Mouse (Mus musculus) kidney, adult 2 months (tissue): ENCODE data around the gene Lsr. TPM values are rescaled to one million over a fixed set of nuclear protein-coding genes. Genes with fewer than 3 reads are reported as not detected.
"Not testable (repeated sequence)": the region's sequence is repeated elsewhere in the genome, so short reads cannot be mapped to it uniquely, and the experiment has no call there.

Experiments
- DNase-seq: peaks from one replicate; pipeline ENCODE4 v3.0.0; 2021
- H3K27ac ChIP-seq: fragments of 200-500 bp; 2 replicates; pipeline ENCODE4 v1.5.1; 2012; ENCODE audit warnings: low read depth, low read length, control low read depth, inconsistent platforms; ENCODE audit not compliant: insufficient read depth
- H3K27me3 ChIP-seq: fragments of 200-500 bp; replicated peaks from 2 replicates; pipeline ENCODE4 v1.6.1; 2012; ENCODE audit warnings: mild to moderate bottlenecking, moderate library complexity, low read length, inconsistent platforms; ENCODE audit not compliant: control insufficient read depth, insufficient read depth
- H3K36me3 ChIP-seq: fragments of 200-500 bp; 2 replicates; pipeline ENCODE4 v1.6.1; 2012; ENCODE audit warnings: mild to moderate bottlenecking, moderate library complexity, low read length, inconsistent platforms; ENCODE audit not compliant: control insufficient read depth, insufficient read depth
- H3K4me1 ChIP-seq: fragments of 200-500 bp; 2 replicates; pipeline ENCODE4 v1.6.1; 2011; ENCODE audit warnings: low read length; ENCODE audit not compliant: control insufficient read depth, insufficient read depth
- H3K4me3 ChIP-seq: fragments of 200-500 bp; 2 replicates; pipeline ENCODE4 v1.5.1; 2011; ENCODE audit warnings: mild to moderate bottlenecking, low read depth, low read length, control low read depth; ENCODE audit not compliant: insufficient read depth
- CTCF ChIP-seq: fragments of 200-500 bp; conservative IDR thresholded peaks from 2 replicates; pipeline ENCODE4 v1.5.1; 2011; ENCODE audit warnings: low read depth, mild to moderate bottlenecking, control low read depth, low read length, moderate library complexity, mixed read lengths; ENCODE audit not compliant: insufficient read depth, insufficient read length
- POLR2A ChIP-seq: fragments of 200-500 bp; IDR thresholded peaks from one replicate; pipeline ENCODE4 v1.6.1; 2011; ENCODE audit warnings: low read depth, low read length, control low read depth
- WGBS: fragments of 180-500 bp; shearing (Covaris S2); methylation state at CpG from one replicate; pipeline ENCODE4 v1.1.7; 2018; 5-methylcytosine and 5-hydroxymethylcytosine counted together
- polyA plus RNA-seq: library from polyadenylated mRNA; depleted of rRNA; stranded (reverse); fragments of >200 nt; gene quantifications from 2 replicates; pipeline ENCODE4 v1.2.3, GENCODE M21; 2012

Gene Lsr
- polyA plus RNA-seq, 1 experiment, result 60.7 TPM

- Histone ChIP-seq H3K27ac (peak overlapping the region; percentile 92), H3K4me1 (peaks cover 5% of the 10 kb centered on the region; the same call in 1 of the 2 replicates), H3K36me3 (peaks cover 4% of the 10 kb centered on the region), H3K4me3 (peak overlapping the region; percentile 95), H3K27me3 (no peaks in the 10 kb centered on the region)
- TF ChIP-seq CTCF, result no peak
- no peak for TF ChIP-seq POLR2A
- DNase-seq, result no peak
- WGBS, result 1% methylated on average over 33 of the region's 49 CpGs
Measured at GRCm38 (mm10) chr7:30956357-30956751, 16.9 kb downstream of the Lsr start.

GRCm38 (mm10) chr7:30955584-30956356 lies 17.5 kb downstream of the Lsr start:
- Histone ChIP-seq H3K4me3 (peak overlapping the region; percentile 95), H3K27ac (peak overlapping the region; percentile 92), H3K27me3 (no peaks in the 10 kb centered on the region), H3K4me1 (peaks cover 5% of the 10 kb centered on the region; the same call in 1 of the 2 replicates), H3K36me3 (peaks cover 4% of the 10 kb centered on the region)
- TF ChIP-seq POLR2A (peak; percentile 42), CTCF (peak; percentile 67)
- under 1% methylated on average over 62 of the region's 64 CpGs for WGBS
- peak; percentile 95 for DNase-seq

- Histone ChIP-seq H3K4me1 (peaks cover 5% of the 10 kb centered on the region; the same call in 1 of the 2 replicates), H3K27me3 (no peaks in the 10 kb centered on the region), H3K27ac (no peak overlapping the region), H3K36me3 (peaks cover 4% of the 10 kb centered on the region), H3K4me3 (no peak overlapping the region)
- 80% methylated on average over 12 of the region's 12 CpGs for WGBS
- TF ChIP-seq POLR2A (no peak), CTCF (no peak)
- no peak for DNase-seq
Measured at GRCm38 (mm10) chr7:30954971-30955520, 18.2 kb downstream of the Lsr start.

GRCm38 (mm10) chr7:30954036-30954435 lies 19.2 kb downstream of the Lsr start:
- no peak for TF ChIP-seq CTCF
- TF ChIP-seq POLR2A, result no peak
- WGBS, result 47% methylated on average over 3 of the region's 3 CpGs
- DNase-seq, result no peak
- H3K36me3 ChIP-seq, result peaks cover 4% of the 10 kb centered on the region
- peaks cover 5% of the 10 kb centered on the region; the same call in 1 of the 2 replicates for H3K4me1 ChIP-seq
- no peaks in the 10 kb centered on the region for H3K27me3 ChIP-seq
- no peak overlapping the region for H3K27ac ChIP-seq
- no peak overlapping the region for H3K4me3 ChIP-seq

GRCm38 (mm10) chr7:30953459-30953858 lies 19.8 kb downstream of the Lsr start:
- DNase-seq, result no peak
- Histone ChIP-seq H3K4me1 (peaks cover 5% of the 10 kb centered on the region; the same call in 1 of the 2 replicates), H3K36me3 (peaks cover 4% of the 10 kb centered on the region), H3K27ac (no peak overlapping the region), H3K4me3 (no peak overlapping the region), H3K27me3 (no peaks in the 10 kb centered on the region)
- TF ChIP-seq POLR2A (no peak), CTCF (no peak)
- 83% methylated on average over 6 of the region's 6 CpGs for WGBS

- WGBS, result 86% methylated on average over 16 of the region's 16 CpGs
- no peaks in the 10 kb centered on the region for H3K27me3 ChIP-seq
- DNase-seq, result no peak
- TF ChIP-seq CTCF, result no peak
- TF ChIP-seq POLR2A, result no peak
- H3K27ac ChIP-seq, result no peak overlapping the region
- no peaks in the 10 kb centered on the region for H3K4me1 ChIP-seq
- no peak overlapping the region for H3K4me3 ChIP-seq
- peaks cover 4% of the 10 kb centered on the region for H3K36me3 ChIP-seq
Measured at GRCm38 (mm10) chr7:30952441-30953265, 20.6 kb downstream of the Lsr start.

- not testable (repeated sequence) for H3K4me1 ChIP-seq, H3K4me3 ChIP-seq, DNase-seq, H3K27me3 ChIP-seq, H3K36me3 ChIP-seq, H3K27ac ChIP-seq
- 76% methylated on average over 3 of the region's 3 CpGs for WGBS
Measured at GRCm38 (mm10) chr7:30949902-30950301, 23.4 kb downstream of the Lsr start.
